Mouse (Mus musculus) kidney, embryonic 16.5 days (tissue): ENCODE data around the gene Prr18. TPM values are rescaled to one million over a fixed set of nuclear protein-coding genes. Genes with fewer than 3 reads are reported as not detected.
A peak's percentile ranks its signal among the peaks of the same experiment; 100 is the strongest.

Experiments
- ATAC-seq: fragments of 200-750 bp; cut with Nextera tagmentation; 2 replicates; pipeline ENCODE4 v1.8.0; 2017; ENCODE audit warnings: moderate TSS enrichment; ENCODE audit not compliant: low FRiP score, low TSS enrichment
- H3K27ac ChIP-seq: fragments of 300-500 bp; sonication (generic); 2 replicates; pipeline ENCODE4 v1.5.1; 2014; ENCODE audit warnings: low read length
- H3K27me3 ChIP-seq: fragments of 300-500 bp; sonication (generic); 2 replicates; pipeline ENCODE4 v1.6.1; 2014; ENCODE audit warnings: low read length, control low read depth, mixed read lengths; ENCODE audit not compliant: insufficient read depth
- H3K36me3 ChIP-seq: fragments of 300-500 bp; sonication (generic); 2 replicates; pipeline ENCODE4 v1.6.1; 2014; ENCODE audit warnings: low read length, control low read depth, mixed read lengths; ENCODE audit not compliant: insufficient read depth
- H3K4me1 ChIP-seq: fragments of 300-500 bp; sonication (generic); 2 replicates; pipeline ENCODE4 v1.6.1; 2014; ENCODE audit warnings: low read length, control low read depth, mixed read lengths; ENCODE audit not compliant: insufficient read depth
- H3K4me2 ChIP-seq: fragments of 300-500 bp; sonication (generic); replicated peaks from 2 replicates; pipeline ENCODE4 v1.6.1; 2014; ENCODE audit warnings: low read depth, low read length
- H3K4me3 ChIP-seq: fragments of 300-500 bp; sonication (generic); 2 replicates; pipeline ENCODE4 v1.5.1; 2014; ENCODE audit warnings: mild to moderate bottlenecking, low read length
- H3K9ac ChIP-seq: fragments of 300-500 bp; sonication (generic); replicated peaks from 2 replicates; pipeline ENCODE4 v1.6.1; 2014; ENCODE audit warnings: low read length
- H3K9me3 ChIP-seq: fragments of 300-500 bp; sonication (generic); 2 replicates; pipeline ENCODE4 v1.6.1; 2016; ENCODE audit warnings: low read length, control low read depth
- WGBS: fragments of 180-500 bp; shearing (Covaris S2); extraction: QIAGEN DNeasy Blood & Tissue Kit; methylation state at CpG from one replicate; pipeline ENCODE4 v1.1.7; 2014; 5-methylcytosine and 5-hydroxymethylcytosine counted together
- polyA plus RNA-seq: library from polyadenylated mRNA; unstranded; fragments of >200 nt; fragmentation: Nextera tagmentation; extraction: Ambion mirVana; gene quantifications from 2 replicates; pipeline ENCODE4 v1.2.1, GENCODE M21; 2015

Prr18 gene
- polyA plus RNA-seq, 1 experiment from 2014 or later, result 0.19 TPM

DNA sequence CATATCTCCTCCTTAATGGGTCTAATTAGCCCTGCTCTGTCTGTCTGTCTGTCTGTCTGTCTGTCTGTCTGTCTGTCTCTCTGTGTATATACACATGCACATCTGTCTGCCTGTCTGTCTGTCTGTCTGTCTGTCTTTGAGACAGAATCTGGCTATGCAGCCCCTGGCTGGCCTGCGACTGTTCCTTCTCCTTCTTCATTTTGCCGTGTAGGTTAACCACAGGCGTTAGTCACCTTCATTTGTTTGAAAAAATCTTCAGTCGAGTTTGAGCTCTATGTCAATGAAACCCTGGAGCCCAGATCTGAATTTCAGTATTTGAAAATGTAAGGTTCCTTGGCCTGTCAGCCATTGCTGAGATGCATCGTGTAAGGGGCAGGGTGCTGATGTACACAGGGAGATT lies 40.0 kb downstream of the Prr18 start:
- no peak overlapping the region for H3K4me3 ChIP-seq
- H3K4me2 ChIP-seq, result no peak overlapping the region
- H3K27me3 ChIP-seq, result no peaks in the 10 kb centered on the region
- no peak for ATAC-seq
- H3K4me1 ChIP-seq, result peaks cover 2% of the 10 kb centered on the region; the same call in 1 of the 2 replicates
- H3K9ac ChIP-seq, result no peak overlapping the region
- H3K9me3 ChIP-seq, result no peaks in the 10 kb centered on the region
- no peaks in the 10 kb centered on the region for H3K36me3 ChIP-seq
- WGBS, result 63% methylated on average over 5 of the region's 5 CpGs
- H3K27ac ChIP-seq, result no peak overlapping the region

DNA sequence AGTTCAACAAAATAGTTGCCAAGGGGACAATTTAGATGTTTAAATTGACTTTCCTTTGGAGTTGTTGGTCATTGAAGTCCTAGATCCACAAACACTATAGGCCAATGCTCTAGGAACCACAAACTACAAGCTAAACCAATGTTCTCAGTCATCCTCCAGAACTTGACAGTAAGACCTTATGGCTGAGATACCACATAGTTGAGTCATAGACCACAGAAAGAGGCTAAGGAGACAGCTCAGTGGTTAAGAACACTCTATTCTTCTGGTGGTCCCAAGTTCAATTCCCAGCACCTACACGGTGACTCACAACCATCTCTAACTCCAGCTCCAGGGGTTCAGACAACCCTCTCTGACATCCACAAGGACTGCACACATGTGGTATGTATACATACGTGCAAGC lies 48.2 kb downstream of the Prr18 start:
- ATAC-seq, result no peak
- peaks cover 13% of the 10 kb centered on the region for H3K4me1 ChIP-seq
- H3K4me2 ChIP-seq, result no peak overlapping the region
- peaks cover 30% of the 10 kb centered on the region for H3K27me3 ChIP-seq
- no peaks in the 10 kb centered on the region for H3K36me3 ChIP-seq
- no peak overlapping the region for H3K27ac ChIP-seq
- WGBS, result 94% methylated on average over 2 of the region's 2 CpGs
- H3K9ac ChIP-seq, result no peak overlapping the region
- no peaks in the 10 kb centered on the region for H3K9me3 ChIP-seq
- no peak overlapping the region for H3K4me3 ChIP-seq

DNA sequence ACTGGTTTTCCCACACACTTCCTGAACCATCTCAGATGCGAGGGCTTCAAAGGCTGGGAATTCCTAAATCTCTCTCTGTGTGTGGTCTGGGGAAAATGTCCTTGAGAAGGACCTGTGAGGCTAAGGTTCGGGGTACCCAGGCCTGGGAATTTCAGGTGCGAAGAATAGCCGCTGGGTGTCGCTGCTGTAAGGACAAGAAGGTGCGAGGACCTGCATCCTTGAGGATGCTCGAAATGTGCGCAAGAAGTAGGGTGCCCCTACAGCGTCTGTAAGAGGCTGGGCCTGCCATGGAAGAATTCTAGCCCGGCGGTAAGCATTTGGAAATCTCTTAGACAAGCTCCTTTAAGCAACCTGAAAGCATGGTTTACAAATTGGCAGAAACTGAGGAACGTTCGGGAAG lies 51.2 kb downstream of the Prr18 start:
- Histone ChIP-seq H3K27me3 (peaks cover 38% of the 10 kb centered on the region), H3K27ac (no peak overlapping the region), H3K9ac (no peak overlapping the region), H3K36me3 (no peaks in the 10 kb centered on the region), H3K4me2 (peak overlapping the region; percentile 48), H3K4me3 (peak overlapping the region; percentile 29; the same call in 1 of the 2 replicates), H3K4me1 (peaks cover 13% of the 10 kb centered on the region), H3K9me3 (no peaks in the 10 kb centered on the region)
- no peak for ATAC-seq
- under 1% methylated on average over 13 of the region's 13 CpGs for WGBS

DNA sequence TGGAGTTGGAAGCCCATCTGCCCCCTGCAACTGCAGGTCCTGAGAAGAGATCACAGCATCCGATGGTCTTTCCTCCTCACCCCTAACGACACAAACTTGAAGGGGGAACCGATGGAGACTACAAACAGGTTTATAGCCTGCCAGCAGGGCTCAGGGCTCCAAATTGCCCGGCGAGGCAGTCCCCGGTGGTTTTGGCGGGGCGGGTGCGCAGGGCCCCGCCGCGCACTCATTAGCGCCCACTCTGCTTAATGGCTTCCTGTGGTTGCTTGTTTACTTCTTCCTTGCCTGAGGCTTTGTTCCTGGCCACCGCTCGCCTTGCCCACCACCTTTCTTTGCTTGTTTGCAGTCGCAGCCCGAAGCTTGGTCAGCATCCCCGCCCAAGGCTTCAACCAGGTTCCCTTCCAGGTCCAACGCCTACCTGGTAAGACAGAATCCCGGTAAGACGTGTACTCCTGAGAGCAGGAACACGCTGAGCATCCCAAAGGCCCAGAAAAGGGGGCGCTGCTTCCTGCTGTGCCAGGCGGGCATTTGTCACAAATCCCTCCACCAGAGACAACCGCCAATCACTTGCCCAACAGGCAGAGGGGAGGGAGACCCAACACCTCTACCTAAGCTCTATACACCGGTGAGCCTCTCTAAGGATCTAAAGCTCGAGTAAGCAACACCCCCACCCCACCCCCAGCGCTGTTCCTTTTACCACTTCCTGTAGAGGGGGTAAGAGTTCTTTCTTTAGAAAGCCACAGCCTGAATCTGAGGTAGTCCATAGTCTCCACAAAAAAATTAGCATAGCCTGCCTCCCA lies 51.9 kb downstream of the Prr18 start:
- H3K4me2 ChIP-seq, result peak overlapping the region; percentile 48
- no peak for ATAC-seq
- H3K4me1 ChIP-seq, result peaks cover 13% of the 10 kb centered on the region
- no peaks in the 10 kb centered on the region for H3K9me3 ChIP-seq
- H3K36me3 ChIP-seq, result no peaks in the 10 kb centered on the region
- WGBS, result 1% methylated on average over 28 of the region's 28 CpGs
- H3K27ac ChIP-seq, result no peak overlapping the region
- H3K4me3 ChIP-seq, result peak overlapping the region; percentile 29
- peaks cover 38% of the 10 kb centered on the region for H3K27me3 ChIP-seq
- H3K9ac ChIP-seq, result peak overlapping the region; percentile 35

DNA sequence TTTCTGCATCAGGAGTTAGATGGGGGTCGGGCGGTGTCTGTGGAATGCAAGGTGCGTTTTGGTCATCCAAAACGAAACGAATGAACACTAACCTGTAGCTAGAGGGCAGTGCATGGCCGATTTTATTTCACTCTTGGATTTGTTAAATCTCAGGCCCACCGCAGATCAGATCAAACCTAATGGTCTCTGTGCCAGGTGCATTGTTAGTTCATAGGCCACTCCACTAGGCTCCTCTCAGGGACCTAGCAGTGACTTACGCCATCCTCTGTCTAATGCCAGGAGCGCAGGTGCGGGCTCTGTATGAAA lies 52.5 kb downstream of the Prr18 start:
- H3K4me1 ChIP-seq, result peaks cover 13% of the 10 kb centered on the region
- H3K4me3 ChIP-seq, result peak overlapping the region; percentile 29
- H3K9me3 ChIP-seq, result no peaks in the 10 kb centered on the region
- no peak for ATAC-seq
- H3K27me3 ChIP-seq, result peaks cover 38% of the 10 kb centered on the region
- 3% methylated on average over 10 of the region's 10 CpGs for WGBS
- no peaks in the 10 kb centered on the region for H3K36me3 ChIP-seq
- H3K27ac ChIP-seq, result no peak overlapping the region
- H3K9ac ChIP-seq, result no peak overlapping the region
- H3K4me2 ChIP-seq, result peak overlapping the region; percentile 48

DNA sequence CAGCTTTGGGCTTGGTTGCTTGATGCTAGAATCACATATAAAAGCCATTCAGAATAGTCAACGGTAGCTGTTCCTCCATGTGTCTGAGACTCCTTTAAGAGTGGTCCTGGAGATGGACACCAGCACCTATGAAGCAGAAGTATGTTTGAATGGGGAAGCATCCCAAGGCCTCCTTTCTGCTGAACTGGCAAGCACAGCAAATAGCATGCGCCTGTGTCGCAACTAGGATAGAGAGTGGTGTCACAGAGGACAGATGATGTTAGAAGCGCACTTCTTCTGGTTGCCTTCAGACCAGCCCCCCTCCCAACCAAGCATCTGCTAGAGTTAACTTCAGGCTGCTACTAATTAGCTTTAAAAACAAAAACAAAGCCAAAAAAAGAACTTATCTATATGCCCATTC lies 53.2 kb downstream of the Prr18 start:
- Histone ChIP-seq H3K27ac (no peak overlapping the region), H3K4me1 (peaks cover 13% of the 10 kb centered on the region), H3K9ac (no peak overlapping the region), H3K9me3 (no peaks in the 10 kb centered on the region), H3K4me3 (no peak overlapping the region), H3K4me2 (no peak overlapping the region), H3K27me3 (peaks cover 38% of the 10 kb centered on the region), H3K36me3 (no peaks in the 10 kb centered on the region)
- no peak for ATAC-seq
- WGBS, result 67% methylated on average over 4 of the region's 4 CpGs

Other genes with a start within 250 kb of the Prr18 start
- gene Gm49673, start 189.7 kb upstream of the Prr18 start, polyA plus RNA-seq, result 0.22 and 0.31 TPM in 2 replicates
- 45.5 and 52.1 TPM in 2 replicates for gene Rnaset2a, start 189.4 kb upstream of the Prr18 start, polyA plus RNA-seq
- 42.5 and 44.4 TPM in 2 replicates for gene Fgfr1op, start 172.0 kb upstream of the Prr18 start, polyA plus RNA-seq
- not detected in 2 replicates for gene Ccr6, start 101.4 kb upstream of the Prr18 start, polyA plus RNA-seq
- gene Mpc1, start 54.6 kb upstream of the Prr18 start, polyA plus RNA-seq, result 178 and 202 TPM in 2 replicates
- gene Sft2d1, start 26.4 kb upstream of the Prr18 start, polyA plus RNA-seq, result 76.4 and 93.9 TPM in 2 replicates
- gene T2, start 18.5 kb downstream of the Prr18 start, polyA plus RNA-seq, result 0.62 and 0.63 TPM in 2 replicates
- gene T, start 97.0 kb downstream of the Prr18 start, polyA plus RNA-seq, result 0.10 and 0.24 TPM in 2 replicates
- 1.3 and 1.8 TPM in 2 replicates for gene Pde10a, start 187.9 kb downstream of the Prr18 start, polyA plus RNA-seq
- not detected in 2 replicates for gene Gm17087, start 229.5 kb downstream of the Prr18 start, polyA plus RNA-seq